Mouse (Mus musculus) C2C12 (cell line): ENCODE results near the gene Tomt.

Experiments used
- CTCF ChIP-seq: IDR thresholded peaks from one replicate; pipeline ENCODE4 v1.5.1; 2011; ENCODE audit not compliant: control insufficient read depth, insufficient read depth, insufficient read length
- MAX ChIP-seq: IDR thresholded peaks from one replicate; pipeline ENCODE4 v1.6.1; 2011; ENCODE audit warnings: mild to moderate bottlenecking, control low read depth
- USF1 ChIP-seq: IDR thresholded peaks from one replicate; pipeline ENCODE4 v1.6.1; 2011; ENCODE audit warnings: low read depth, mild to moderate bottlenecking, control low read depth, moderate library complexity

- no peak for TF ChIP-seq CTCF
- no peak for TF ChIP-seq USF1
- no peak for TF ChIP-seq MAX
Measured at GRCm38 (mm10) chr7:101939758-101940157, 33.6 kb upstream of the Tomt start.
